Mouse (Mus musculus): Measurements from ENCODE around the gene Ltbp1.

DNA sequence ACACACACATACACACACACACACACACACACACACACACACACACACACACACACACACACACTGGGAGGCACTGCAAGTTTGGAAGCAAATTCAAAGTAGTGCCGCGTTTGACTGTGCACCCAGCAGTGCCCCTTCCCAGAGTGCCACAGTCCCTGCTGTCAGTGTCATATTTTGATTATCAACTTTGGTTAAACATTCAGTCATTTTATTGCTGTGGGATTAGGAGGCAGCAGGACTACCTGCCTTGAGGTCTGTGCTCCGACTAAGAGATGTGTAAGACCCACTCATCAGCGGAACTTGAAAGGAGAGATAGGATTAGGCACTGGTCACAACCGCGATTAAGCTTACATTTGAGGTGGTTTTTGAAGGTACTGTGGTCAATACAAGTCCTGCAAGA lies 213.3 kb downstream of the Ltbp1 start:
- TF ChIP-seq CTCF (conservative IDR thresholded peaks at IDR 0.05; ENCODE audit: low read length) = no peak
- no peak for TF ChIP-seq NANOG (IDR thresholded peaks at IDR 0.05; ENCODE audit: borderline replicate concordance, low read length)

Measured in E14TG2a.4 (cell line).